8 mouse cellular contexts compared by ENCODE assay signal in genomic region chr8:60632250-60632932, GRCm38 (mm10). TPM values are rescaled to one million over a fixed set of nuclear protein-coding genes. Genes with fewer than 3 reads are reported as not detected.
DNase-seq lines count a peak whose midpoint lies in the region; ATAC-seq and TF ChIP-seq lines count a peak whose summit lies in the region.

TSS of gene Mfap3l (plus strand) at chr8:60632827.

- 0 out of 2 replicates have a peak, but pooled peaks have one; percentile 3 for TF ChIP-seq CTCF in lung, postnatal 0 days (IDR thresholded peaks at IDR 0.05)

- peak within 1 kb of the TSS; percentile 99 for H3K4me2 ChIP-seq in hindbrain, embryonic 12.5 days (replicated peaks)
- peak within 1 kb of the TSS; percentile 93 for H3K4me2 ChIP-seq in lung, postnatal 0 days (replicated peaks; ENCODE audit: low read depth, low read length)

- no peaks in the 10 kb centered on the region for H3K36me3 ChIP-seq in hindbrain, embryonic 12.5 days
- H3K36me3 ChIP-seq in lung, postnatal 0 days (ENCODE audit: insufficient read depth, low read length) = no peaks in the 10 kb centered on the region

- TF ChIP-seq EP300 in lung, postnatal 0 days (IDR thresholded peaks at IDR 0.05) = no peak

- WGBS in hindbrain, embryonic 12.5 days = 1% methylated on average over 60 of the region's 60 CpGs
- 1% methylated on average over 58 of the region's 60 CpGs for WGBS in lung, postnatal 0 days

- H3K27ac ChIP-seq in hindbrain, embryonic 12.5 days = peak within 1 kb of the TSS; percentile 72
- H3K27ac ChIP-seq in lung, postnatal 0 days (ENCODE audit: low read length) = peak within 1 kb of the TSS; percentile 71

- peak; percentile 45 for DNase-seq in T-cell, adult 2 months (ENCODE audit: low spot score)
- DNase-seq in cerebellum, postnatal 25 days = peak; percentile 94 to 96
- peak; percentile 88 to 92 for DNase-seq in frontal cortex, postnatal 14 days (ENCODE audit: low spot score in 2 of 2)
- peak; percentile 87 to 92 for DNase-seq in layer of hippocampus, postnatal 10 days (ENCODE audit: low spot score in 2 of 2)
- peak; percentile 95 for DNase-seq in lung, postnatal 0 days (ENCODE audit: low spot score)
- peak; percentile 68 for DNase-seq in ovary, postnatal 10 days (ENCODE audit: low spot score)
- peak; percentile 61 for DNase-seq in thymus, postnatal 0 days (ENCODE audit: low spot score)

- peaks cover 15% of the 10 kb centered on the region for H3K27me3 ChIP-seq in hindbrain, embryonic 12.5 days
- no peaks in the 10 kb centered on the region for H3K27me3 ChIP-seq in lung, postnatal 0 days (replicated peaks; ENCODE audit: insufficient read depth, low read length)

- peak; percentile 98 for ATAC-seq in hindbrain, embryonic 12.5 days (ENCODE audit: low FRiP score)
- ATAC-seq in lung, postnatal 0 days = peak; percentile 98

- H3K4me3 ChIP-seq in hindbrain, embryonic 12.5 days = peak within 1 kb of the TSS; percentile 66
- H3K4me3 ChIP-seq in lung, postnatal 0 days (ENCODE audit: low read depth, low read length) = peak within 1 kb of the TSS; percentile 60

- peaks cover 4% of the 10 kb centered on the region; the same call in 1 of the 2 replicates for H3K4me1 ChIP-seq in hindbrain, embryonic 12.5 days
- 0 out of 2 replicates have a peak, but pooled peaks cover 3% of the 10 kb centered on the region for H3K4me1 ChIP-seq in lung, postnatal 0 days (ENCODE audit: insufficient read depth, low read depth, low read length)

- H3K9me3 ChIP-seq in hindbrain, embryonic 12.5 days (replicated peaks) = no peaks in the 10 kb centered on the region
- H3K9me3 ChIP-seq in lung, postnatal 0 days (ENCODE audit: low read length) = no peaks in the 10 kb centered on the region

- peak within 1 kb of the TSS; percentile 70 for H3K9ac ChIP-seq in hindbrain, embryonic 12.5 days
- 0 out of 2 replicates have a peak within 1 kb of the TSS, but pooled peaks have one; percentile 29 for H3K9ac ChIP-seq in lung, postnatal 0 days (replicated peaks; ENCODE audit: low read depth)

RNA-seq across cellular contexts. Expression of gene Mfap3l, which starts in this region (rescaled TPM):
- 2.1 and 2.6 TPM in 2 replicates for polyA plus RNA-seq in hindbrain, embryonic 12.5 days (2016; fragmentation: Nextera tagmentation; extraction: Ambion mirVana)
- 10 to 100 TPM; 42.6 to 43.6 TPM for total RNA-seq in layer of hippocampus, postnatal 10 days (2021)
- 3.7 and 4.0 TPM in 2 replicates for polyA plus RNA-seq in lung, postnatal 0 days (2015; fragmentation: Nextera tagmentation; extraction: Ambion mirVana)
- 0.14 and 0.25 TPM in 2 replicates for polyA plus RNA-seq in thymus, postnatal 0 days (2015; fragmentation: Nextera tagmentation; extraction: Ambion mirVana)

Comparison
In these comparisons a context has a peak if more than half of its experiments do, and no peak if none do; other contexts are left out.
1. Peak in every context shown above with its lines: DNase-seq, ATAC-seq, H3K4me3 ChIP-seq and H3K27ac ChIP-seq.
2. Peak in DNase-seq in thymus, postnatal 0 days; RNA of the gene not detected or under 1 TPM.
3. DNase-seq: peak in every context shown above with its lines; median percentile 95 in cerebellum, postnatal 25 days; 95 in lung, postnatal 0 days; 90 in frontal cortex, postnatal 14 days; 90 in layer of hippocampus, postnatal 10 days; 68 in ovary, postnatal 10 days; 61 in thymus, postnatal 0 days; 45 in T-cell, adult 2 months.